Mouse (Mus musculus) lung, adult 2 months (tissue): ENCODE data around the gene Dclre1a. TPM values are rescaled to one million over a fixed set of nuclear protein-coding genes. Genes with fewer than 3 reads are reported as not detected.
A peak's percentile ranks its signal among the peaks of the same experiment; 100 is the strongest.

Experiments
- DNase-seq: peaks from one replicate; pipeline ENCODE4 v3.0.0; 2022
- H3K4me1 ChIP-seq: fragments of 200-500 bp; 2 replicates; pipeline ENCODE4 v1.6.1; 2011; ENCODE audit warnings: low read length; ENCODE audit not compliant: control insufficient read depth, insufficient read depth
- H3K4me3 ChIP-seq: fragments of 200-500 bp; replicated peaks from 2 replicates; pipeline ENCODE3; 2011; ENCODE audit warnings: low read depth, mild to moderate bottlenecking, control low read depth, low read length; ENCODE audit errors: extremely low read depth
- CTCF ChIP-seq: fragments of 200-500 bp; IDR thresholded peaks from 2 replicates; pipeline ENCODE4 v1.5.1; 2011; ENCODE audit warnings: mild to moderate bottlenecking, low read length, control low read depth; ENCODE audit not compliant: insufficient read depth
- POLR2A ChIP-seq: fragments of 200-500 bp; IDR thresholded peaks from 2 replicates; pipeline ENCODE4 v1.6.1; 2011; ENCODE audit warnings: low read depth, mild to moderate bottlenecking, control low read depth, low read length, borderline replicate concordance; ENCODE audit errors: extremely low read depth
- WGBS: fragments of 180-500 bp; shearing (Covaris S2); methylation state at CpG from one replicate; pipeline ENCODE4 v1.1.7; 2018; 5-methylcytosine and 5-hydroxymethylcytosine counted together
- polyA plus RNA-seq: library from polyadenylated mRNA; depleted of rRNA; stranded (reverse); fragments of >200 nt; gene quantifications from 2 replicates; pipeline ENCODE4 v1.2.3, GENCODE M21; 2012

Gene Dclre1a
- polyA plus RNA-seq, 1 experiment: 6.3 TPM

- DNase-seq: no peak
- WGBS: 13% methylated on average over 18 of the region's 18 CpGs
- peaks cover 10% of the 10 kb centered on the region for H3K4me1 ChIP-seq
- no peak for TF ChIP-seq POLR2A
- TF ChIP-seq CTCF: no peak
- peak overlapping the region; percentile 98 for H3K4me3 ChIP-seq
These were observed 1.1 kb upstream of the Dclre1a start for GRCm38 (mm10) chr19:56549033-56549680.

DNA sequence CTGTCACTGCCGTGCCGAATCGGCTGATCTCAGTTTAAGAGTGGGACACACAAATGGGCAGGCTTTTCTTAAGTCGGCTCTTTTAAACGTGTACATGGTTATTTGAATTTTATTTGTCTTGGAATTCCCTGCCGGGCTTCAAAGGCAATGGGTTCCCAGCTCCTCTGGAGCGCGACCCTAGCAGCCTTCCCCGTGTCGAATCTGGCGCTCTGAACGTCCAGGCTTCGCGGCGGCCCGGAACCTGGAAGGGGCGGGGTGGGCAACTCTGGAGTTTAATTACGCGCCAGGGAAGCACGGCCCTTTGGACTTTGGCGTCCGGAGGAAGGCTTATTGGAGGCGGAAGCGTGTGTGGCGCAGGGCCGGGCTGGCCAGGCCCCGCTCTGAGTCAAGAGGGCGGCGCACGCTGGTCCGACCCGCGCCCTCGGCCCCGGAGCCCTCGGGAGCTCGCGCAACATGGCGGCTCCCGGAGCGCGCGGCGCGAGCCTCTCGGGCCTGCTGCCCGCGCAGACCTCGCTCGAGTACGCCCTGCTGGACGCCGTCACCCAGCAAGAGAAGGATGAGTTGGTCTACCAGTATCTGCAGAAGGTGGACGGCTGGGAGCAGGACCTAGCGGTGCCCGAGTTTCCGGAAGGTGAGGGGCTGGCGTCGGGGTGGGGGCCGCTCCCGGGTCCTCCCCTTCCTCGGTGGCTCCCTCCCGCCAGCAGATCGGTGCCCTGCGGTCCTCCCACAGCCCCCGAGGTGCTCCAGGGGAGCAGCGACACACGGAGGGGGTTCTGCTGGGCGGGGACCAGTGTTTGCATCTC lies 409 bp upstream of the Dclre1a start, which contains the start of gene Nhlrc2:
Nhlrc2 (plus strand) TSS at position 32 of the 803 bp plus-strand sequence.
- H3K4me1 ChIP-seq: peaks cover 10% of the 10 kb centered on the region
- WGBS: under 1% methylated on average over 69 of the region's 69 CpGs
- H3K4me3 ChIP-seq: peak within 1 kb of the TSS; percentile 98
- TF ChIP-seq POLR2A (peak; percentile 47), CTCF (no peak)
- DNase-seq: peak; percentile 90

- no peak for DNase-seq
- TF ChIP-seq POLR2A (no peak), CTCF (no peak)
- no peak overlapping the region for H3K4me3 ChIP-seq
- H3K4me1 ChIP-seq: peaks cover 10% of the 10 kb centered on the region
These were observed 2.0 kb downstream of the Dclre1a start for GRCm38 (mm10) chr19:56546031-56546430.

- DNase-seq: no peak
- Histone ChIP-seq H3K4me3 (no peak overlapping the region), H3K4me1 (peaks cover 7% of the 10 kb centered on the region; the same call in 1 of the 2 replicates)
- WGBS: 79% methylated on average over 13 of the region's 13 CpGs
- TF ChIP-seq POLR2A: no peak
- TF ChIP-seq CTCF: no peak
These were observed 3.2 kb downstream of the Dclre1a start for GRCm38 (mm10) chr19:56544681-56545388.

DNA sequence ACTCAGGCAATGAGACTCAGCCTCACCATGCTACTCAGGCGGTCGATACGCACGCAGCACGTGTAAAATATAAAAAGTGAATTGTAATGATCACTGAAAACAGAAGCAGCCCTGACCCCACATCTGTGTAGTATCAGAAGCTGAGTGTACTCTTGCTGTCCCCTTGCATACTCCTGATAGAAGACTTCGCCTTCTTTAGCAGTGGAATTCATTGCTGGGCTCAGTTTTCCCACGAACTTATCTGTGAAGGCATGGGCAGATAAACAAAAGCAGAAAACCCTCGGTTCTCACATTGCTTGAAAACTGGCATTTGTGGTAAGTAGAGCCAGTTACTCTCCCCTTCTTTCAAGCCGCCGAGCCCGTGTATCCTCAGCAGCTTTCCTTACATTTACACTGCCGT lies 4.7 kb downstream of the Dclre1a start:
- 88% methylated on average over 12 of the region's 12 CpGs for WGBS
- Histone ChIP-seq H3K4me1 (0 out of 2 replicates have a peak, but pooled peaks cover 3% of the 10 kb centered on the region), H3K4me3 (no peak overlapping the region)
- DNase-seq: no peak
- TF ChIP-seq POLR2A (no peak), CTCF (no peak)

DNA sequence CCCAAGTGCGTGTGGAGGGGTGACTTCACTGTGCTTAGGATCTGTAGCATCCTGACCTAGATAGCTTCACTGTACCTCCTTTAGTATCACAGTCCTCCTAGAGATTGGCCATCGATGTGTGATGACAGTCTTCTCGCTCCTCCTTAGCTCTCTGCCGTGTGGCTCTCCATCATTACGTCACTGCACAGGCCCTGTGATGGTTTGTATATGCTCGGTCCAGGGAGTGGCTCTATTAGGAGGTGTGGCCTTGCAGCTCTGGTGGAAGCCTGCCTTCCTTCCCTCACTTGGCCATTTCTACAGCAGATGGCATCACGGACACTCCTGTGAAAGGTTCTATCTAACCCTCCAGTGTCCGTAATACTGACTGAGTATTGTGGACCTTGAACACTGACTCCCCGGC lies 12.3 kb downstream of the Dclre1a start:
- H3K4me3 ChIP-seq: no peak overlapping the region
- no peaks in the 10 kb centered on the region; the same call in none of the 2 replicates for H3K4me1 ChIP-seq
- 85% methylated on average over 9 of the region's 9 CpGs for WGBS
- DNase-seq: no peak
- no peak for TF ChIP-seq POLR2A
- TF ChIP-seq CTCF: no peak

- TF ChIP-seq CTCF (no peak), POLR2A (no peak)
- no peak overlapping the region for H3K4me3 ChIP-seq
- DNase-seq: no peak
- WGBS: 46% methylated on average over 9 of the region's 9 CpGs
- H3K4me1 ChIP-seq: no peaks in the 10 kb centered on the region; the same call in none of the 2 replicates
These were observed 13.0 kb downstream of the Dclre1a start for GRCm38 (mm10) chr19:56535064-56535463.

GRCm38 (mm10) chr19:56534337-56534736 lies 13.7 kb downstream of the Dclre1a start:
- DNase-seq: no peak
- Histone ChIP-seq H3K4me1 (no peaks in the 10 kb centered on the region; the same call in none of the 2 replicates), H3K4me3 (no peak overlapping the region)
- no peak for TF ChIP-seq CTCF
- TF ChIP-seq POLR2A: no peak
- WGBS: 79% methylated on average over 3 of the region's 3 CpGs
